Mouse (Mus musculus) E14TG2a.4 (cell line): ENCODE results near the gene Fbxl21.

Experiments used
- H3K27me3 ChIP-seq: 2 replicates; pipeline ENCODE4 v1.6.1; 2014; ENCODE audit warnings: low read length, control low read depth; ENCODE audit not compliant: insufficient read depth
- H3K36me3 ChIP-seq: 2 replicates; pipeline ENCODE4 v1.6.1; 2014; ENCODE audit warnings: low read length, control low read depth; ENCODE audit not compliant: insufficient read depth
- H3K4me1 ChIP-seq: replicated peaks from 2 replicates; pipeline ENCODE4 v1.6.1; 2014; ENCODE audit warnings: low read depth, low read length, control low read depth
- H3K4me3 ChIP-seq: replicated peaks from 2 replicates; pipeline ENCODE4 v1.5.1; 2014; ENCODE audit warnings: mild to moderate bottlenecking, low read length
- H3K9me3 ChIP-seq: 2 replicates; pipeline ENCODE4 v1.6.1; 2014; ENCODE audit warnings: low read length, control low read depth
- CTCF ChIP-seq: conservative IDR thresholded peaks from 2 replicates; pipeline ENCODE4 v1.5.1; 2014; ENCODE audit warnings: low read length
- NANOG ChIP-seq: IDR thresholded peaks from 2 replicates; pipeline ENCODE4 v1.6.1; 2014; ENCODE audit warnings: borderline replicate concordance, low read length, mixed read lengths
- POU5F1 ChIP-seq: IDR thresholded peaks from 2 replicates; pipeline ENCODE4 v1.6.1; 2014; ENCODE audit warnings: low read length, borderline replicate concordance

Fbxl21 gene

DNA sequence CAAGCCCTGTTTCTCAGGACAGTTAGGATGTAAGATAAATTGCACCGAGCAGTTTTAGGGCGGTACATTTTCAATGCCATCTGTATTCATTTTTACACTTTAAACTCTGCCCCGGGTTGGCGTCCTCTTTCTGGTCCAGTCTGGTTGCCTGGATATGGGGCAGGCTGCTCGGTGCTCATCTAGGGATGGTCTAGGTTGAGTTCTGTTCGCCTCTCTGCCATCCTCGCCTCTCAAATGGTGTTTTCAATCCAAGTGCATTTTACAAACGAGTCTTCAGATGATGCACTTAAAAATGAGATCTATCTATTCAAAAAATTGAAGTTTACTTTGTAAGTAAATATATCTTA is 522 bp downstream of the Fbxl21 start:
- no peaks in the 10 kb centered on the region for H3K36me3 ChIP-seq
- peaks cover 30% of the 10 kb centered on the region for H3K9me3 ChIP-seq
- TF ChIP-seq POU5F1 (no peak), CTCF (no peak), NANOG (no peak)

DNA sequence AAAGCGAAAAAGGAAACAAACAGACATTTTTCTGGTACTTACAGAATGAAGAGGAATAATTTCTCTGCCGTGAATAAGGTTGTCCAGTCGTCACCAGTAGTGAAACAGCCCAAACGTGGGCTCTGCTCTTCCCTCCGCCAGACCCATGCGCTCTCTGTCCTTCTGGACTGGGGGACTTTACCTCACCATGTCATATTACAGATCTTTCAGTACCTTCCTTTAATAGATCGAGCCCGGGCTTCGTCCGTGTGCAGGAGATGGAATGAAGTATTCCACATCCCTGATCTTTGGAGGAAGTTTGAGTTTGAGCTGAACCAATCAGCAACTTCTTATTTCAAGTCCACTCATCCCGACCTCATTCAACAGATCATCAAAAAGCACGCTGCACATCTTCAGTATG is 4.6 kb downstream of the Fbxl21 start:
- TF ChIP-seq NANOG (no peak), POU5F1 (no peak), CTCF (no peak)
- peaks cover 2% of the 10 kb centered on the region; the same call in 1 of the 2 replicates for H3K9me3 ChIP-seq

More for the DNA sequence above, 522 bp downstream of the Fbxl21 start:
- Histone ChIP-seq H3K27me3 (peaks cover 6% of the 10 kb centered on the region; the same call in 1 of the 2 replicates), H3K4me1 (no peaks in the 10 kb centered on the region), H3K4me3 (peak overlapping the region; percentile 82)

DNA sequence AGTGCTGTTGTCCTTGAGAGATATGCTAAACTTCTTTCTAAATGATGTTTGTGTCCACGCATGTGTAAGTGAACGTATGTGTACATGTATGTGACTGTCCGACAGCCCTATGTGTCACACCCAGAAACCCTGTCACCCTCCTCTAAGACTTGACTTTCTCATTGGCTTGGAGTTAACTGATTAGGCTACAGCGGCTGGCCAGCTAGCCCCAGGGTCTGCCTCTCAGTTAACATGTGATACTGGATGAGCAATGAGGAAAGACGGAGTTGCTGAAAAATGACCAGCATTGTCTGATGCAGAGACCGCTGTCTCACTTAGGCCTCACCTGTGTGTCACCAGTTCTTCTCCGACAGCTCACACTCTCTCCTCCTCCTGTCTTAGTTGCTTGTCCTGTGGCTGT is 5.6 kb downstream of the Fbxl21 start:
- TF ChIP-seq NANOG (no peak), POU5F1 (no peak), CTCF (no peak)
- Histone ChIP-seq H3K9me3 (no peaks in the 10 kb centered on the region), H3K4me3 (no peak overlapping the region), H3K27me3 (peaks cover 6% of the 10 kb centered on the region; the same call in 1 of the 2 replicates), H3K36me3 (no peaks in the 10 kb centered on the region), H3K4me1 (no peaks in the 10 kb centered on the region)

More for the DNA sequence above, 4.6 kb downstream of the Fbxl21 start:
- Histone ChIP-seq H3K4me1 (no peaks in the 10 kb centered on the region), H3K36me3 (no peaks in the 10 kb centered on the region), H3K27me3 (peaks cover 6% of the 10 kb centered on the region; the same call in 1 of the 2 replicates), H3K4me3 (no peak overlapping the region)

DNA sequence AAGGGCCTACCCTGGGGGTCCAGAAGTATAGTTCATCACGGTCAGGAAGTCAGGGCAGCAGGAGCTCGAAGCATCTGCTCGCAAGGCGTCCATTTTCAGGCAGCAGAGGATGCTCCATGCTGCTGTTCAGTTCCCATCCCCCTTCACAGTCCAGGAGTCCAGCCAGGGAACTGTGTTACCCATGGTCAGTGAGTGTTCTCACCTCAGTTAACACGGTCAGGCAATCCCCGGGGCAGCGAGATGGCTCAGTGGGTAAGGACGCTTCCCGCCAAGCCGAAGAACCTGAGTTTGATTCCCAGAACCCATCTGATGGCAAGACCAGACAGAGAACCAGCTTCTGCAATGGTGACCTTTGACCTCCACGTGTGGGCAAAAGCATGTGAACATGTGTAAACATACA is 6.0 kb downstream of the Fbxl21 start:
- H3K9me3 ChIP-seq, result peaks cover 2% of the 10 kb centered on the region; the same call in 1 of the 2 replicates
- no peaks in the 10 kb centered on the region for H3K4me1 ChIP-seq
- H3K4me3 ChIP-seq, result no peak overlapping the region
- TF ChIP-seq NANOG (no peak), CTCF (no peak), POU5F1 (no peak)
- H3K36me3 ChIP-seq, result no peaks in the 10 kb centered on the region
- H3K27me3 ChIP-seq, result peaks cover 6% of the 10 kb centered on the region; the same call in 1 of the 2 replicates

DNA sequence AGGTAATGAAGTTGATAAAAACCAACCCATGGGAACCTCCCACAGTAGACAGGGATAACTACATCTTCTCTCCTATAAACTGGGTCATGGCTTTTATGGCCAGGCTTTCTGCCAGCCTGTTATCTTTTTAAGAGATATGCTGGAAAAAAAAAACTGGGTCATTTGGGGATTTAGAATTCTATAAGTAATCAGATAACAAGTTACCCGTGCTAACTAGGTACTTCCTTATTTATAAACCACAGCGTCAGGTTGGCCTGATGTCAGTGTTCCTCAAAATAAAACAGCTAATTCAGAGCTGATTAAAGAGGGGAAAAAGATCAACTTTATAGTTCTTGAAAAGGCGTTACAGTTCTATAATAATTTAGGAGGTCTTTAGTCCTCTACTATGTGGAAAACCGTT is 6.8 kb downstream of the Fbxl21 start:
- Histone ChIP-seq H3K4me3 (no peak overlapping the region), H3K36me3 (no peaks in the 10 kb centered on the region), H3K9me3 (peaks cover 10% of the 10 kb centered on the region; the same call in 1 of the 2 replicates), H3K27me3 (peaks cover 6% of the 10 kb centered on the region; the same call in 1 of the 2 replicates), H3K4me1 (no peaks in the 10 kb centered on the region)
- TF ChIP-seq CTCF (no peak), NANOG (no peak), POU5F1 (no peak)

DNA sequence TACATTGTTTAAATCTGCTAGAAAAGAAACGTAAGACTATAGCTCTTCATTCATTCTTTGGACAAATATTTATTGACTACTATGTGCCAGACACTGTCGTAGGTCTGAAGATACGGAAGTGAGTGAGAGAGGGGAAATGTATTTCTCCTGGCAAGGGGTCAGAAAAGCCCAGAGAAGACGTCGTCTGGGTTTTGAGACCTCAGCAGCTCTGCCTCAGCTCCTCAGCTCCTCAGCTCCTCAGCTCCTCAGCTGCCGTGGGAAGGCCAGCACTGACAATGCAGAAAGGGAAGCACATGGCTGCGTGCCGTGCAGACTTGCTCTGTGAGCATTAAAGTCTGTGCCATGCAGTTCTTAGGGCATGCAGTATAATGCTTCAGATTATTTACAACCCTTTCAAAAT is 7.4 kb downstream of the Fbxl21 start:
- Histone ChIP-seq H3K4me3 (no peak overlapping the region), H3K4me1 (no peaks in the 10 kb centered on the region), H3K9me3 (peaks cover 16% of the 10 kb centered on the region), H3K36me3 (no peaks in the 10 kb centered on the region), H3K27me3 (peaks cover 6% of the 10 kb centered on the region; the same call in 1 of the 2 replicates)
- TF ChIP-seq POU5F1, result no peak
- no peak for TF ChIP-seq NANOG
- TF ChIP-seq CTCF, result no peak

DNA sequence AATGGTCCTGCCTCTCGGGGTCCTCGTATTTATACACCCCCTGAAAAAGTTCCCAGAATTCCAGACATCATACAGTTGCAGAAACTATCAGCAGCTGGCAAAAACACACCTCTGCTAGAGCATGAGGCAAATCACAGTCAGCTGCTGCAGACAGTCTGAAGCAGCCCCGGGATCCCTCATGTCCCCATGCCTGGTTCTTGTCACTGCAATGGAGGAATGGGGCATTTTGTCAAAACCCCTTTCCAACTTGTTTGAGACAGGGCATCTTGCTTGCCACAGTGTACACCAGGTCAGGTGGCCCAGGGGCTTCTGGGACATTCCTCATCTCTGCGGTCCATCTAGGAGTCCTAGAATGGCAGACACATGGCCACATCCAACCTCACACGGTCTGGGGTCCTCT is 12.7 kb downstream of the Fbxl21 start:
- H3K4me3 ChIP-seq, result no peak overlapping the region
- peaks cover 22% of the 10 kb centered on the region for H3K9me3 ChIP-seq
- TF ChIP-seq POU5F1 (no peak), CTCF (no peak), NANOG (no peak)
- no peaks in the 10 kb centered on the region for H3K4me1 ChIP-seq
- no peaks in the 10 kb centered on the region for H3K36me3 ChIP-seq
- H3K27me3 ChIP-seq, result no peaks in the 10 kb centered on the region

DNA sequence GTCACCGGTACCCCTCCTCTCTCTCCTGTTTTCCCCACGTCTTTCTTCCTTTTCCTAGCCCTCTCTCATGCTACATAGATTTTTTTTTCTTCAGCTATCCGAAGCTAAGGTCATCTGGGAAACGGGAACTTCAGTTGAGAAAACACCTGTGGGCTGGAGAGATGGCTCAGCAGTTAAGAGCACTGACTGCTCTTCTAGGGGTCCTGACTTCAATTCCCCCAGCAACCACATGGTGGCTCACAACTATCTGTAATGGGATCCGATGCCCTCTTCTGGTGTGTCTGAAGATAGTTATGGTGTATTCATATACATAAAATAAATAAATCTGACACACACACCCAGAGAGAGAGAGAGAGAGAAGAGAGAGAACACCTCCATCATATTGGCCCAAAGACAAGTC is 13.3 kb downstream of the Fbxl21 start:
- peaks cover 22% of the 10 kb centered on the region for H3K9me3 ChIP-seq
- TF ChIP-seq CTCF (peak; percentile 23), POU5F1 (no peak)
- H3K4me3 ChIP-seq, result no peak overlapping the region
- H3K36me3 ChIP-seq, result no peaks in the 10 kb centered on the region
- no peaks in the 10 kb centered on the region for H3K4me1 ChIP-seq
- no peaks in the 10 kb centered on the region for H3K27me3 ChIP-seq

DNA sequence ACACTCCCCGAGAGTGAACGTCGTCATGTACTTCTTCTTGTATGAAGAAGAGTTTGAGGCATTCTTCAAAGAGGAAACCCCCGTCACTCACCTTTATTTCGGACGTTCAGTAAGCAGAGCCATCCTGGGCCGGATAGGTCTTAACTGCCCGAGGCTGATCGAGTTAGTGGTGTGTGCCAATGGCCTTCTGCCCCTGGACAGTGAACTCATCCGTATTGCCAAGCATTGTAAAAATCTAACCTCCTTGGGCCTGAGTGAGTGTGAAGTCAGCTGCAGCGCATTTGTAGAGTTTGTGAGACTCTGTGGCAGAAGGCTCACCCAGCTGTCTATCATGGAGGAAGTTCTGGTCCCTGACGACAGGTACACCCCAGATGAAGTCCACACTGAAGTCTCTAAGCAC is 14.8 kb downstream of the Fbxl21 start:
- Histone ChIP-seq H3K36me3 (no peaks in the 10 kb centered on the region), H3K27me3 (no peaks in the 10 kb centered on the region), H3K4me3 (no peak overlapping the region), H3K9me3 (peaks cover 22% of the 10 kb centered on the region), H3K4me1 (no peaks in the 10 kb centered on the region)
- TF ChIP-seq NANOG (no peak), POU5F1 (no peak), CTCF (no peak)

DNA sequence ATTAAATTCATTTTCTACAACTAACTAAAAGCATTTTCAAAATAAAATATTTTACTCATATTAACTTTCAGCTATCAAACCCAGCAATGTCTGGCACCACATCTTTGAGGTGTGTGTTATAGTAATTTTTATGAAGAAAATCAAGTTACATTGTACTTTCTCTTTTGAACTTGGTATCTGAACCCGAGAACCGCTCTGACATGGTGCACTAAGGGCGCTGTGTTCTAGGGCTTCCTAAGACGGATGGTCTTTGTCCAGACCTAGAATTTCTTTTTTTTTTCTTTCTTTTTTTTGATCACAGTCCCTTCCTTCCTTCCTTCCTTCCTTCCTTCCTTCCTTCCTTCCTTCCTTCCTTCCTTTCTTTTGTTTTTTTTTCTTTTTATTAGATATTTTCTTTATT is 17.6 kb downstream of the Fbxl21 start:
- peaks cover 4% of the 10 kb centered on the region for H3K9me3 ChIP-seq
- no peak for TF ChIP-seq POU5F1
- TF ChIP-seq CTCF, result no peak
- TF ChIP-seq NANOG, result no peak
- no peaks in the 10 kb centered on the region for H3K36me3 ChIP-seq
- no peaks in the 10 kb centered on the region for H3K27me3 ChIP-seq
- no peak overlapping the region for H3K4me3 ChIP-seq
- H3K4me1 ChIP-seq, result no peaks in the 10 kb centered on the region
